11 mouse cellular contexts compared by ENCODE assay signal in genomic region chr8:94354571-94354970, GRCm38 (mm10). TPM values are rescaled to one million over a fixed set of nuclear protein-coding genes. Genes with fewer than 3 reads are reported as not detected.
DNase-seq lines count a peak whose midpoint lies in the region; ATAC-seq and TF ChIP-seq lines count a peak whose summit lies in the region.
"Had no signal": no experiment of that assay in that cellular context is flagged by ENCODE, and none has a peak within 500 bp of the region (broad histone marks: within the 10 kb centered on the region; RNA-seq: fewer than 3 reads in every experiment).

No protein-coding gene starts in this region.

- H3K9ac ChIP-seq in heart, postnatal 0 days (replicated peaks; ENCODE audit: low read depth, low read length), result no peak overlapping the region
- H3K9ac ChIP-seq in lung, embryonic 15.5 days, result no peak overlapping the region
- no peak overlapping the region for H3K9ac ChIP-seq in stomach, embryonic 14.5 days (replicated peaks; ENCODE audit: low read depth, low read length)
- H3K9ac ChIP-seq in forebrain, postnatal 0 days, result no peak overlapping the region
- H3K9ac ChIP-seq: limb, embryonic 12.5 days; neural tube, embryonic 15.5 days had no signal

- H3K4me1 ChIP-seq in heart, postnatal 0 days (ENCODE audit: control insufficient read depth, insufficient read depth), result peaks cover 39% of the 10 kb centered on the region
- H3K4me1 ChIP-seq in lung, embryonic 15.5 days, result peaks cover 10% of the 10 kb centered on the region
- no peaks in the 10 kb centered on the region for H3K4me1 ChIP-seq in stomach, embryonic 14.5 days (ENCODE audit: control insufficient read depth, insufficient read depth, low read length)
- H3K4me1 ChIP-seq in forebrain, postnatal 0 days (ENCODE audit: insufficient read depth), result no peaks in the 10 kb centered on the region
- H3K4me1 ChIP-seq: limb, embryonic 12.5 days had no signal

- no peak overlapping the region for H3K4me3 ChIP-seq in heart, postnatal 0 days (ENCODE audit: low read depth, low read length)
- H3K4me3 ChIP-seq in lung, embryonic 15.5 days, result no peak overlapping the region
- H3K4me3 ChIP-seq in stomach, embryonic 14.5 days (ENCODE audit: low read depth, low read length), result no peak overlapping the region
- H3K4me3 ChIP-seq in forebrain, postnatal 0 days (ENCODE audit: low read depth, low read length), result no peak overlapping the region
- H3K4me3 ChIP-seq: limb, embryonic 12.5 days; neural tube, embryonic 15.5 days had no signal

- H3K4me2 ChIP-seq in heart, postnatal 0 days (ENCODE audit: low read depth, low read length), result no peak overlapping the region
- H3K4me2 ChIP-seq in lung, embryonic 15.5 days, result no peak overlapping the region
- no peak overlapping the region for H3K4me2 ChIP-seq in stomach, embryonic 14.5 days (replicated peaks; ENCODE audit: low read depth, low read length)
- no peak overlapping the region for H3K4me2 ChIP-seq in forebrain, postnatal 0 days (ENCODE audit: low read depth)
- H3K4me2 ChIP-seq: limb, embryonic 12.5 days; neural tube, embryonic 15.5 days had no signal

- 53% methylated on average over 4 of the region's 4 CpGs for WGBS in heart, postnatal 0 days
- 36% methylated on average over 4 of the region's 4 CpGs for WGBS in lung, embryonic 15.5 days
- WGBS in stomach, embryonic 14.5 days, result 51% methylated on average over 4 of the region's 4 CpGs
- 85% methylated on average over 4 of the region's 4 CpGs for WGBS in forebrain, postnatal 0 days

- no peak for TF ChIP-seq CTCF in heart, postnatal 0 days (IDR thresholded peaks at IDR 0.05; ENCODE audit: low read depth)
- TF ChIP-seq CTCF in forebrain, postnatal 0 days (IDR thresholded peaks at IDR 0.05; ENCODE audit: low read depth), result no peak

- peak; percentile 55 for DNase-seq in adrenal gland, postnatal 14 days
- DNase-seq in adrenal gland, adult 8-10 months, result no peak
- DNase-seq in heart, postnatal 0 days (ENCODE audit: low spot score), result peak; percentile 23
- DNase-seq in forebrain, postnatal 0 days, result no peak
- DNase-seq in cerebellum, adult 9-11 months, result no peak
- DNase-seq in adipocyte (ENCODE audit: low spot score), result no peak

- no peaks in the 10 kb centered on the region for H3K27me3 ChIP-seq in heart, postnatal 0 days (ENCODE audit: control insufficient read depth, insufficient read depth, low read length)
- no peaks in the 10 kb centered on the region for H3K27me3 ChIP-seq in lung, embryonic 15.5 days
- H3K27me3 ChIP-seq in stomach, embryonic 14.5 days (ENCODE audit: control insufficient read depth, insufficient read depth, low read length), result no peaks in the 10 kb centered on the region
- no peaks in the 10 kb centered on the region for H3K27me3 ChIP-seq in forebrain, postnatal 0 days (ENCODE audit: insufficient read depth, low read length)
- H3K27me3 ChIP-seq: limb, embryonic 12.5 days; neural tube, embryonic 15.5 days had no signal

- TF ChIP-seq EP300 in heart, postnatal 0 days (IDR thresholded peaks at IDR 0.05; ENCODE audit: low read depth), result peak; percentile 42; the same call in 1 of the 2 replicates

- peak overlapping the region; percentile 63 for H3K27ac ChIP-seq in heart, postnatal 0 days (ENCODE audit: low read depth)
- no peak overlapping the region for H3K27ac ChIP-seq in lung, embryonic 15.5 days
- peak overlapping the region; percentile 67 for H3K27ac ChIP-seq in stomach, embryonic 14.5 days (ENCODE audit: low read length)
- H3K27ac ChIP-seq in forebrain, postnatal 0 days (ENCODE audit: low read depth, low read length), result no peak overlapping the region
- H3K27ac ChIP-seq: limb, embryonic 12.5 days; neural tube, embryonic 15.5 days had no signal

- H3K36me3 ChIP-seq in heart, postnatal 0 days (replicated peaks; ENCODE audit: control insufficient read depth, insufficient read depth, low read length), result no peaks in the 10 kb centered on the region
- H3K36me3 ChIP-seq in lung, embryonic 15.5 days, result no peaks in the 10 kb centered on the region
- no peaks in the 10 kb centered on the region for H3K36me3 ChIP-seq in stomach, embryonic 14.5 days (ENCODE audit: control insufficient read depth, insufficient read depth, low read length)
- no peaks in the 10 kb centered on the region for H3K36me3 ChIP-seq in forebrain, postnatal 0 days (ENCODE audit: insufficient read depth)
- H3K36me3 ChIP-seq: limb, embryonic 12.5 days; neural tube, embryonic 15.5 days had no signal

- no peaks in the 10 kb centered on the region for H3K9me3 ChIP-seq in heart, postnatal 0 days (replicated peaks; ENCODE audit: control insufficient read depth, low read length)
- no peaks in the 10 kb centered on the region for H3K9me3 ChIP-seq in lung, embryonic 15.5 days
- no peaks in the 10 kb centered on the region for H3K9me3 ChIP-seq in stomach, embryonic 14.5 days (ENCODE audit: control insufficient read depth, low read depth, low read length)
- no peaks in the 10 kb centered on the region for H3K9me3 ChIP-seq in forebrain, postnatal 0 days (ENCODE audit: low read length)
- H3K9me3 ChIP-seq: limb, embryonic 12.5 days; neural tube, embryonic 15.5 days had no signal

- no peak for ATAC-seq in heart, postnatal 0 days (ENCODE audit: insufficient read depth, low read depth)
- peak; percentile 32; the same call in 1 of the 2 replicates for ATAC-seq in lung, embryonic 15.5 days (ENCODE audit: borderline replicate concordance, extremely low read depth, low FRiP score, low TSS enrichment)
- peak; percentile 35; the same call in 1 of the 2 replicates for ATAC-seq in stomach, embryonic 14.5 days (ENCODE audit: insufficient number of reproducible peaks, insufficient read depth, low FRiP score, low read depth)
- no peak for ATAC-seq in forebrain, postnatal 0 days

RNA-seq across cellular contexts. Expression of gene Slc12a3, which starts 25.6 kb away (rescaled TPM):
- 0.11 and 0.19 TPM in 2 replicates for total RNA-seq in adrenal gland, postnatal 14 days (2021)
- total RNA-seq in adrenal gland, adult 8-10 months (2022), result under 1 TPM in 1 of 4 experiments, not detected in 3; 0.16 TPM
- total RNA-seq in heart, postnatal 0 days (2014; rRNA removed; ENCODE audit: low replicate concordance), result 0.58 TPM in 1 of 2 replicates, not detected in the other
- polyA plus RNA-seq in heart, postnatal 0 days (2015; fragmentation: Nextera tagmentation; extraction: Ambion mirVana), result 0.07 and 0.14 TPM in 2 replicates
- polyA plus RNA-seq in lung, embryonic 15.5 days (2015; fragmentation: Nextera tagmentation; extraction: Ambion mirVana), result 0.14 TPM in 1 of 2 replicates, not detected in the other
- not detected in 2 replicates for polyA plus RNA-seq in stomach, embryonic 14.5 days (2014; fragmentation: Nextera tagmentation; extraction: Ambion mirVana)
- 0.29 TPM in 1 of 2 replicates, not detected in the other for total RNA-seq in forebrain, postnatal 0 days (2014; rRNA removed)
- 0.08 and 0.12 TPM in 2 replicates for polyA plus RNA-seq in forebrain, postnatal 0 days (2015; fragmentation: Nextera tagmentation; extraction: Ambion mirVana)
- polyA plus RNA-seq: heart, embryonic 14.5 days; limb, embryonic 12.5 days had no signal

RNA-seq across cellular contexts. Expression of gene Herpud1, which starts 31.7 kb away (rescaled TPM):
- total RNA-seq in adrenal gland, postnatal 14 days (2021), result 112 and 114 TPM in 2 replicates
- 100 to 1,000 TPM; 112 to 129 (median 123) TPM for total RNA-seq in adrenal gland, adult 8-10 months (2022)
- total RNA-seq in heart, postnatal 0 days (2014; rRNA removed; ENCODE audit: low replicate concordance), result 177 and 179 TPM in 2 replicates
- polyA plus RNA-seq in heart, postnatal 0 days (2015; fragmentation: Nextera tagmentation; extraction: Ambion mirVana), result 131 and 159 TPM in 2 replicates
- 107 and 116 TPM in 2 replicates for polyA plus RNA-seq in lung, embryonic 15.5 days (2015; fragmentation: Nextera tagmentation; extraction: Ambion mirVana)
- polyA plus RNA-seq in stomach, embryonic 14.5 days (2014; fragmentation: Nextera tagmentation; extraction: Ambion mirVana), result 93.1 and 101 TPM in 2 replicates
- 68.2 and 79.7 TPM in 2 replicates for total RNA-seq in forebrain, postnatal 0 days (2014; rRNA removed)
- 60.7 and 63.4 TPM in 2 replicates for polyA plus RNA-seq in forebrain, postnatal 0 days (2015; fragmentation: Nextera tagmentation; extraction: Ambion mirVana)

Comparison
In these comparisons a context has a peak if more than half of its experiments do, and no peak if none do; other contexts are left out.
1. DNase-seq: peak in adrenal gland, postnatal 14 days (single experiment) and heart, postnatal 0 days (single experiment); none in adrenal gland, adult 8-10 months (single experiment), forebrain, postnatal 0 days (single experiment), cerebellum, adult 9-11 months (single experiment) and adipocyte (single experiment).
2. ATAC-seq: peak in lung, embryonic 15.5 days (single experiment) and stomach, embryonic 14.5 days (single experiment); none in heart, postnatal 0 days (single experiment) and forebrain, postnatal 0 days (single experiment).
3. H3K27ac ChIP-seq: peak in heart, postnatal 0 days (single experiment) and stomach, embryonic 14.5 days (single experiment); none in lung, embryonic 15.5 days (single experiment) and forebrain, postnatal 0 days (single experiment).